Mouse (Mus musculus): ENCODE data around the gene Slc24a4. TPM values are rescaled to one million over a fixed set of nuclear protein-coding genes. Genes with fewer than 3 reads are reported as not detected.

Slc24a4 gene
- total and polyA plus RNA-seq, 3 experiments, result 0.50 to 1.3 (median 0.98) TPM

DNA sequence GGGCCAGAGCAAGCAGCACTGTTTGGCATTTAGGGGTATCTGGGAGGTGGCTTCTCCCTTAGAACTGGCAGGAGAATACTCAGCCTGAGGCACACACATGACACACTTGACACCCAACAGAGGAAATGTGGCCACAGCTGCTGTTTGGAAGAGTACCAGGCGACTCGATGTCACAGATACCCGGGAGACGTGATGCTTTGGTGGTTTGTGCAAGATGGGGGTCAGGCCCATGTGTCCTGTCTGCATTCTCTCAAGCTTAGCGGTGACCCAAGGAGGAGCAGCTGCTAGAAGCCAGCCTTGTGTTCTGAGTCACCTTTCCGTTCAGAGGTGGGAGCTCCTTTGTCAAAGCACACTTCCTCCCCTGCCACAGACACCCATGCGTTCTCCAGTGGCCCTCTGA, 166.7 kb downstream of the Slc24a4 start:
- H3K4me1 ChIP-seq (ENCODE audit: control insufficient read depth, insufficient read depth, low read length), result peaks cover 34% of the 10 kb centered on the region
- no peak for DNase-seq
- intact Hi-C loops (cut with DNase I), result no loop called here
- no peak for TF ChIP-seq EP300 (IDR thresholded peaks at IDR 0.05; ENCODE audit: insufficient read depth, low read depth, low read length)
- no peak for TF ChIP-seq CTCF (IDR thresholded peaks at IDR 0.05)
- no peak for TF ChIP-seq POLR2A (IDR thresholded peaks at IDR 0.05; ENCODE audit: insufficient read depth, low read depth, low read length)
- H3K27ac ChIP-seq, result no peak overlapping the region
- 47% methylated on average over 7 of the region's 7 CpGs for WGBS
- peaks cover 8% of the 10 kb centered on the region; the same call in 1 of the 2 replicates for H3K79me2 ChIP-seq (replicated peaks; ENCODE audit: control insufficient read depth, insufficient read depth, low read length)
- H3K36me3 ChIP-seq (ENCODE audit: control insufficient read depth, insufficient read depth, low read length), result no peaks in the 10 kb centered on the region
- H3K27me3 ChIP-seq (ENCODE audit: control insufficient read depth, insufficient read depth, low read length), result no peaks in the 10 kb centered on the region
- no peak overlapping the region for H3K4me3 ChIP-seq
- no peak overlapping the region for H3K9ac ChIP-seq (ENCODE audit: low read depth, low read length)

DNA sequence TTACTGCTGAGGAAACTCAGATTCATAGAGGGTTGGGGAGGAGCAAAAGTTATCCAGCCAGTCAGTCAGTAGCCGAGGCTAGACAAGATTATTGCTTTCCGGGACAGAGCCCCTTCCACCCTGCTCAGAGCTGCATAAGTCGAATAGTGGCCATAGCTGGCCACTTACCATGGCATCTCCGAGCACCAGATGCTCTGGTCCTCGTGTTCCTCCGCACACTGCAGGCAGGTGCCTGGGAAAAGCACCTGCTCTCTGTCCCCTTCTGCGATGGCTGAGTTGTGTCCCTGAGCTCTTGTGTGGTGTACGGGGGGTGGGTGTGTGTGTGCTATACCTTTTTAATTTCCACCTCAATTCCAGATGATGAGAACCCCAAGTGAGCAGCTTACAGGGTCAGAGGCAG, 167.1 kb downstream of the Slc24a4 start:
- TF ChIP-seq CTCF (IDR thresholded peaks at IDR 0.05) (no peak), POLR2A (IDR thresholded peaks at IDR 0.05; ENCODE audit: insufficient read depth, low read depth, low read length) (no peak), EP300 (IDR thresholded peaks at IDR 0.05; ENCODE audit: insufficient read depth, low read depth, low read length) (no peak)
- no peak for DNase-seq
- WGBS, result 82% methylated on average over 8 of the region's 8 CpGs
- Histone ChIP-seq H3K9ac (ENCODE audit: low read depth, low read length) (no peak overlapping the region), H3K27me3 (ENCODE audit: control insufficient read depth, insufficient read depth, low read length) (no peaks in the 10 kb centered on the region), H3K4me1 (ENCODE audit: control insufficient read depth, insufficient read depth, low read length) (peaks cover 32% of the 10 kb centered on the region), H3K79me2 (replicated peaks; ENCODE audit: control insufficient read depth, insufficient read depth, low read length) (peaks cover 8% of the 10 kb centered on the region; the same call in 1 of the 2 replicates), H3K27ac (no peak overlapping the region), H3K36me3 (ENCODE audit: control insufficient read depth, insufficient read depth, low read length) (no peaks in the 10 kb centered on the region), H3K4me3 (no peak overlapping the region)
- intact Hi-C loops (cut with DNase I), result no loop called here

DNA sequence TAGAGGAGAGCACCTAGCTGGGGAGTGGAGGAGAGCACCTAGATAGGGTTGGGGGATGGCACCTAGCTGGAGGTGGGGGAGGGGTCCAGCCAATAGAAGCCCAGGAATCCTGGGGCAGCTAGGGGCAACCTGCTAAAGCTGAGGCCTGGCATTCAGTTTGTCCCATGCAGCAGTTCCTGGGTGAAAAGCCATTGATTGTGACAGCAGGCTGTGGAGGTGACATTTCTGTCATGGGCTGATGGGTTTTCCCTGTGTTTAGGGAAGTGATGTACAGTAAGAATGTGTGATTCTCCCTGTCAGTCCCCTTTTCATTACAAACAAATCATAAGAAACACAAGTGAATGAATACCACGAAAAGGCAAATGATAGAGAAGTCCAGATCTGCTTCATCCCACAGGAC, 167.8 kb downstream of the Slc24a4 start:
- intact Hi-C loops (cut with DNase I), result no loop called here
- DNase-seq, result no peak
- Histone ChIP-seq H3K4me1 (ENCODE audit: control insufficient read depth, insufficient read depth, low read length) (peaks cover 32% of the 10 kb centered on the region), H3K27ac (no peak overlapping the region), H3K79me2 (replicated peaks; ENCODE audit: control insufficient read depth, insufficient read depth, low read length) (peaks cover 8% of the 10 kb centered on the region; the same call in 1 of the 2 replicates), H3K9ac (ENCODE audit: low read depth, low read length) (no peak overlapping the region), H3K36me3 (ENCODE audit: control insufficient read depth, insufficient read depth, low read length) (no peaks in the 10 kb centered on the region), H3K4me3 (no peak overlapping the region), H3K27me3 (ENCODE audit: control insufficient read depth, insufficient read depth, low read length) (no peaks in the 10 kb centered on the region)
- no peak for TF ChIP-seq POLR2A (IDR thresholded peaks at IDR 0.05; ENCODE audit: insufficient read depth, low read depth, low read length)
- no peak for TF ChIP-seq CTCF (IDR thresholded peaks at IDR 0.05)
- TF ChIP-seq EP300 (IDR thresholded peaks at IDR 0.05; ENCODE audit: insufficient read depth, low read depth, low read length), result no peak
- 94% methylated on average over 1 of the region's 1 CpGs for WGBS

DNA sequence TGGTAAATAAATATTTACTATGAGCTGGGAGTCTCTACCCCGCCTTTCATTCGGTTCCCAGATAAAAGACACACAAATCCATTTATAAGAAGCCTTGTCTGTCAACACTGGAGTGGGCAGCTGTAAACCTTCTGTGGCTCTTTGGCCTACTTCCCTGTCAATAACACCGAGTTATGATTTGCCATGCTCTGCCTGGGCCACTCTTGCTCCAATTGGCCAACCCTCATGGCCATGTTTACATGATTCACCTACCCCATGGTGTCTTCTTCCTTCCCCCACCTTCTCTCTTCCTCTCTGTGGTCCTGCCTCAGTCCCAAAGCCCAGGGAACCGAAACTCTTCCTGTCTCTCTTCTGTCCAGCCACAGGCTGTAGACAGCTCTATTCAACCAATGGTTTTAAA, 168.4 kb downstream of the Slc24a4 start:
- no peak for TF ChIP-seq CTCF (IDR thresholded peaks at IDR 0.05)
- no peak for TF ChIP-seq EP300 (IDR thresholded peaks at IDR 0.05; ENCODE audit: insufficient read depth, low read depth, low read length)
- TF ChIP-seq POLR2A (IDR thresholded peaks at IDR 0.05; ENCODE audit: insufficient read depth, low read depth, low read length), result no peak
- no peak for DNase-seq
- no peak overlapping the region for H3K4me3 ChIP-seq
- peaks cover 8% of the 10 kb centered on the region; the same call in 1 of the 2 replicates for H3K79me2 ChIP-seq (replicated peaks; ENCODE audit: control insufficient read depth, insufficient read depth, low read length)
- no peaks in the 10 kb centered on the region for H3K27me3 ChIP-seq (ENCODE audit: control insufficient read depth, insufficient read depth, low read length)
- no peaks in the 10 kb centered on the region for H3K36me3 ChIP-seq (ENCODE audit: control insufficient read depth, insufficient read depth, low read length)
- no peak overlapping the region for H3K27ac ChIP-seq
- no peak overlapping the region for H3K9ac ChIP-seq (ENCODE audit: low read depth, low read length)
- intact Hi-C loops (cut with DNase I), result no loop called here
- H3K4me1 ChIP-seq (ENCODE audit: control insufficient read depth, insufficient read depth, low read length), result peaks cover 34% of the 10 kb centered on the region
- WGBS, result 68% methylated on average over 4 of the region's 4 CpGs

DNA sequence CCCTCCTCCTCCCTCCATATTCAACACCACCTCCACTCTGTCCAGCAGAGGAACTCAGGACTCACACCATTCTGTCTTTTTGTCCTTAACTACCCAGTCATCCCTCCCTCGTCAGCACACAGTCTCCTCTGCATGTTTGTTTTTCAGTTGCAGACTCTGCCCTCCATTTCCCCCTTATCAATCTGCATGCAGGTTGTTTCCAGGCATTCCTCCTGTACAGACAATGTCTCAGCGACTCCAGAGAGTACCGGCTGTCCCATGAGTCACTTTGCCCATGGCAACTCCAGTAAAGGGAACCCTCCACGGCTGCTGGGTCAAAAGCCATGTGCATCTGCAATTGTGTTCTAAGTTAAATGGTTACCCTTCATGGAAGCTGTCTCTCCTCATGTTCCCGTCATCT, 170.7 kb downstream of the Slc24a4 start:
- Histone ChIP-seq H3K27me3 (ENCODE audit: control insufficient read depth, insufficient read depth, low read length) (no peaks in the 10 kb centered on the region), H3K27ac (no peak overlapping the region), H3K4me1 (ENCODE audit: control insufficient read depth, insufficient read depth, low read length) (peaks cover 41% of the 10 kb centered on the region), H3K9ac (ENCODE audit: low read depth, low read length) (no peak overlapping the region), H3K36me3 (ENCODE audit: control insufficient read depth, insufficient read depth, low read length) (peaks cover 4% of the 10 kb centered on the region; the same call in 1 of the 2 replicates), H3K4me3 (no peak overlapping the region), H3K79me2 (replicated peaks; ENCODE audit: control insufficient read depth, insufficient read depth, low read length) (peaks cover 3% of the 10 kb centered on the region; the same call in 1 of the 2 replicates)
- no peak for DNase-seq
- intact Hi-C loops (cut with DNase I), result no loop called here
- TF ChIP-seq CTCF (IDR thresholded peaks at IDR 0.05) (no peak), EP300 (IDR thresholded peaks at IDR 0.05; ENCODE audit: insufficient read depth, low read depth, low read length) (no peak), POLR2A (IDR thresholded peaks at IDR 0.05; ENCODE audit: insufficient read depth, low read depth, low read length) (no peak)
- WGBS, result 45% methylated on average over 5 of the region's 5 CpGs

DNA sequence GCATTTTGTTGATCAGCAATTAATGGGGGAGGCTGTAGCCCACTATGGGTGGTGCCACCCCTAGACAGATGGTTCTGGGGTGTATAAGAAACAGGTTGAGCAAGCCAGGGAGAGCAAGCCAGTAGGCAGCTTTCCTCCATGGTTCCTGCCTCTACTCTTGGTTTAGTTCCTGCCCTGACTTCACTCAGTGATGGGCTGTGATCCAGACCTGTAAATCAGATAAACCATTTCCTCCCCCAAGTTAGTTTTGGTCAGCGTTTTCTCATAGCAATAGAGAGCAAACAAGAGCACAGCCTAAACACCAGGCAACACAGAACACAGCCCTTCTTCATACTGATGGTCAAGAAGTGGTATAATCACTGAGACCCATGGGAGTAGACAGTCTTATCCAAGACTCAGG, 173.1 kb downstream of the Slc24a4 start:
- Histone ChIP-seq H3K36me3 (ENCODE audit: control insufficient read depth, insufficient read depth, low read length) (peaks cover 6% of the 10 kb centered on the region; the same call in 1 of the 2 replicates), H3K4me3 (no peak overlapping the region), H3K27me3 (ENCODE audit: control insufficient read depth, insufficient read depth, low read length) (no peaks in the 10 kb centered on the region), H3K4me1 (ENCODE audit: control insufficient read depth, insufficient read depth, low read length) (peaks cover 32% of the 10 kb centered on the region), H3K9ac (ENCODE audit: low read depth, low read length) (no peak overlapping the region), H3K27ac (peak overlapping the region; percentile 49), H3K79me2 (replicated peaks; ENCODE audit: control insufficient read depth, insufficient read depth, low read length) (no peaks in the 10 kb centered on the region)
- intact Hi-C loops (cut with DNase I), result no loop called here
- TF ChIP-seq CTCF (IDR thresholded peaks at IDR 0.05), result no peak
- no peak for TF ChIP-seq EP300 (IDR thresholded peaks at IDR 0.05; ENCODE audit: insufficient read depth, low read depth, low read length)
- DNase-seq, result no peak
- 55% methylated on average over 1 of the region's 1 CpGs for WGBS
